Mouse (Mus musculus) monocyte, adult 2 months (primary cell): Measurements from ENCODE around the gene 4931406C07Rik.
"Not testable (repeated sequence)": the region's sequence is repeated elsewhere in the genome, so short reads cannot be mapped to it uniquely, and the experiment has no call there.

ENCODE experiments used
- DNase-seq, 2 experiments: peaks; one replicate each; pipeline ENCODE4 v3.0.0; 2022; ENCODE audit warnings: low spot score in 2 of 2, low read depth in 1 of 2

Gene 4931406C07Rik

DNA sequence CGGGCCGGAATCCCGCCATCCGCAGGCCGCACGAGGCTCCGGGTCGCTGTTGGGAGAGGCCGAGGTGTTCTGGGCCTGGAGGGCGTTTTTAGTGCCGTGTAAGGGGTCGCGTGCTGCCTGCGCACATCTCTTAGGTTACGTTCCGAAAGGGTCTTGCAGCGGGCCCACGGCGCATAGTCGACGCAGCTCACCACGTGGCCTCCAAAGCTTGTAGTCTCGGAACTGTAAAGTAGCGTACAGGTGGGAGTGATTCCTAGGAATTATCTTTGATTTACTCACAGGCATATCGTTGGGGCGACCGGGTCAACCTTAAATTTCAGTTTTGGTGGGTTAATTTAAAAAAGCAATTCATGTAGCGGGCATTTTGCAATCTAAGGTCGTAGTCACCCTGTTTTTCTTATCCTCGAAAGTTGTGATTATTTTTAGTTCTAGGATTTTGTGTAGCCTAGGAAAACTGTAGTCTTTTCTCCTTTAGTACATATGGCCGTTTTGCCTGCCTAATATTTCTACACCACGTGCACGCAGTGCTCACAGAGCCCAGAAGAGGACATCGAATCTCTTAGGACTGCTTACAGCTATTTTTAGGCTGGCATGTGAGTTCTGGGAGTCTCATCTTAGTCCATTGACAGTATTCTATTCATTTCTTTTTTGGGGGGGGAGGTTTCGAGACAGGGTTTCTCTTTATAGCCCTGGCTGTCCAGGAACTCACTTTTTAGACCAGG lies at the start of gene 4931406C07Rik:
Gene 4931406C07Rik, minus strand, starts transcription at position 51 of the 722 bp plus-strand sequence.
- no peak for DNase-seq

DNA sequence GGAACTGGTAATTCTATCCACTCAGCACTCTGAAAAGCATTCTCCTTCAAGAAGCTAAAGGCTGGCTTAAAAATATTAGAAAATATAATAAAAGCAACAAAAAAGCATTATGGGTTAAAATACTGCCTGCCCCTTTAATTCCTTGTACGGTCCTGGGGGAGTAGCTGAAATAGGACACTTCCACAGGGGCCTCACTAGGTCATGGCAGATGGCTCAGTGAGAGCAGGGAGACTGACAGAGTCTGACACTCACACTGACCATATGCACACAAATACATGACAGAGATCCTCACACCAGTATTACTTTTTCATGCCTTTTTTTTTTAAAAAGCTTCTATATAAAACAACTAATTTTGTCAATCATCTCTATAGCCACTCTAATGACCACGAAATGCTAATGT lies 43.7 kb upstream of the 4931406C07Rik start:
- DNase-seq: no peak

DNA sequence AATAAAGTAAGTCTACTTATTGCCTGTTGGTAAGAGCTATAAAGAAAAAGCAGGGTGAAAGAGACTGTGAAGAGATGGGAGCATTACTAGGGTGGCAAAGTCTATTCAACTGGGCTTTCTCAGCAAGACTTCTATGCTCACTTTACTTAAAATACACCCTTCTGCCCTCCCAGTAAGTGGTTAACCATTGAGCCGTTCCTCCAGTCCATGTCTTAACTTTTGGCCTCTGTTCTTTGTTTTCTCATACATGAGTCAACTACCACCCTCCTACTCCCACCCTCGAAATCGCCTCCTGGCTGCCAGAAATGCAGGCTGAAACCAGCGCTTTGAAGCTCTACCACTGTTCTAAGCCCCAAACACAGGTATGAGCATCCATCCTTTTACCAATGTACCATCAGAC lies 31.5 kb upstream of the 4931406C07Rik start:
- DNase-seq: no peak

DNA sequence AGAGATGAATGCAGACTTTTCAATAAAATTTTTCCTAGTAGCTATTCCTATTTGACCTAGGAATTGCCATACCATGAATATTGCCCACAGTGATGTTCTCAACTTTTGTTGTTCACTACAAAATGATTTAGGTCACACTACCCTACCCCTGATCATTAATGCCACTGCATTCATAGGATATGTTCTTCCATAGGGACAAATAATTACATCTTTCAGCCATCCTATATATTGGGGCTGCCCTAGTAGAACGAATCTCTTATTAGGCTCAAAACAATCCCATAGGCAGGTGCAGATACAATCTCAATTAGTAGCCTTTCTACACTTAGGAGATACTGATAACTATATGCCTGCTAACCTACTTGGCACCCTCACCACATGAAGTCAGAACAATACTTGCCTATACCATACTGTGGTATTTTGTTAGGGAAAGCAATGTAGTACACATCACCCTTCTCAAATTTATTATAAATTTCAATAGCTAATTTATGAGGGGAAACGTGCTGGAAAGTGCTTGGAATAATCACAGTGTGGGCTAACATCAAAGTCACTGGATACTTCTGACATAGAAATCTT lies 12.0 kb upstream of the 4931406C07Rik start:
- no peak for DNase-seq

DNA sequence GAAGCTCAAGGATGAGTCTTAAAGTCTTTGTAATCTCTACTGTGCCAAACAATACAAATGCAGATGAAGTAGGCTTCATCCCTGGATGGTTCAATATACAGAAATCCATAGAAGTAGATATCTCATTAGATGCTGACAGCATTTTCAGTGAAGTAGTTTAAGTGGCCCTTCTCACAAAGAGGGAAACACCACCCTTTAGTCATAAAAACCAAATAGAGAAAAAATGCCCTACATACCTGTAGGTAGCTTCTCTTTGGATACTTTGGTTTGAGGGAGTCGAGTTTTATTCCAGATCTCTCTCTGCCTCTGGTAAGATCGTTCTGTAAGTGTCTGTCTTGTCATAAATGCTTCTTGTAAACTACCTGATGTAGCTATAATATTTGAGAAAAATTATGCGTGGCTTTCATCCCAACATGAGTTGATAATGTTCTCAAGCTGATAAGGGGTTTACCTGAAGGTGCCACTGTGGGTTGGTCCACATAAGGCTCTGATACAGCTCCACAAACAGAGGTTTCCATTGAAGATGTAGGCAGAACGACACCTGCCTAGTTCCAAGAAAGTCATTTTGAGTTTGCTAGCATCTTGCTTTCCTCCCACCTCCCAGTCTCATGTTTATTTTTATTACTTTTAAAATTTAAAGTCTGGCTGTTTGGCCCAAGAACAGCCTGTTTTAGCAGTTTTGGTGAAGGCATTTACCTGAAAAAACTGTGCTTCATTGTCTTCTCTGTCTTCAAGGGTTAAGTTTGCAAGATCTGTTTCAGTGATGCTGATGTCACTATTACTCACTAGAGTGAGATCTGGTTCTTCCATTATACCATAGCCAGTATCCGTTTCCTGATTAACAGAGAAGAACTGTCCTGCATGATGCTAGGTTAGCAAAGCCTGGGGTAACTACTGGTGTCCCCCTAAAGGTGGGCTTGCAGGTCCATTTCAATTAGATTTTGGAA lies 11.2 kb upstream of the 4931406C07Rik start:
- no peak for DNase-seq

DNA sequence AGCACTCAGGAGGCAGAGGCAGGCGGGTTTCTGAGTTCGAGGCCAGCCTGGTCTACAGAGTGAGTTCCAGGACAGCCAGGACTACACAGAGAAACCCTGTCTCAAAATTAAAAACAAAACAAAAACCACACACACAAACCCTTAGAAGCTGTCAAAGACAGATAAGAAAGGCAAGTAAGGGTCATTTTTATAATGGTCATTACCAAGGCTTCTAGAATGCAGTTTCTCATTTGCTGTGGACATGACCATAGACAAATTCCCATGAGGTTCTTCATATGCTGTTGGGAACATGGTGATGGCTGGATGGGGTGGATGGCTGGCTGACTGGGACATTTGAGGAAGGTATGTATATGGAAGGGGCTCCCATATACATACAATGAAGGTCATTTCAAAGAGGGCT lies 10.0 kb upstream of the 4931406C07Rik start:
- not testable (repeated sequence) for DNase-seq

DNA sequence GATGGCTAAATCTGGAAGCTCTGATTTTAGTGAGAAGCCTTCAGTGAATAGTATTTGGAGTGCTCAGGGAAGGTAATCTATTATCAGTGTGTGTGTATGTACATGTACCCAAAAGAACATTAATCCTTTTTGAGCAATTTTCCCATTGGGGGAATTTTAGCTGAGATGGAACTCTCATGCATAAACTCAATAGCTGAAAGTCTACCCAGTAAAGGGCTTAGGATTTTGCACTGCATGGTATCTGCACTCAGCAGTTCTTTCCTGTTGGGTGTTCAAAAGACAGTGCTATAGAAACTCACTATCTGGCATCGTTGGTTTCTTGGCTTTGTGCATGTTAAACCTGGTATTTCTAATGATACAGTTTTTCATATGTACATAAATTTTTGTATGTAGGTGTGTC lies 8.4 kb upstream of the 4931406C07Rik start:
- DNase-seq: no peak

DNA sequence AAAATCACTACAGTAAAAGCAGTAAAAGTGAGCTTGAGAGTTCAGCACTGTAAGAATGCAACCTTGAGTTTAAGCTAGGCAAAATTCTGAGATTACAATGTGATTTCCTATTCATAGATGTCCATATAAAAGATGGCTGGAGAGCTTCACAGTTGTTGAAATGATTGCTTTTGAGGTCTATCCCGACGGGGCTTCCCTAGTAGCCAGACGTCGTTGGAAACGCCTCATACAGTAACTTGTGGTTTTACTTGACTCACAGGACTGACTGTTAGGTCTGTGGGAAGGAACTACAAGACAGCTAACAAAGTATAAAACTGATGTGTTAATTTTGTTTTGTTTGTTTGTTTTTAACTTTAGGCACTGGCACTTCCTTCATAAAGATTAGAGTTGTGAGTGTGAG lies 7.4 kb upstream of the 4931406C07Rik start:
- no peak for DNase-seq

DNA sequence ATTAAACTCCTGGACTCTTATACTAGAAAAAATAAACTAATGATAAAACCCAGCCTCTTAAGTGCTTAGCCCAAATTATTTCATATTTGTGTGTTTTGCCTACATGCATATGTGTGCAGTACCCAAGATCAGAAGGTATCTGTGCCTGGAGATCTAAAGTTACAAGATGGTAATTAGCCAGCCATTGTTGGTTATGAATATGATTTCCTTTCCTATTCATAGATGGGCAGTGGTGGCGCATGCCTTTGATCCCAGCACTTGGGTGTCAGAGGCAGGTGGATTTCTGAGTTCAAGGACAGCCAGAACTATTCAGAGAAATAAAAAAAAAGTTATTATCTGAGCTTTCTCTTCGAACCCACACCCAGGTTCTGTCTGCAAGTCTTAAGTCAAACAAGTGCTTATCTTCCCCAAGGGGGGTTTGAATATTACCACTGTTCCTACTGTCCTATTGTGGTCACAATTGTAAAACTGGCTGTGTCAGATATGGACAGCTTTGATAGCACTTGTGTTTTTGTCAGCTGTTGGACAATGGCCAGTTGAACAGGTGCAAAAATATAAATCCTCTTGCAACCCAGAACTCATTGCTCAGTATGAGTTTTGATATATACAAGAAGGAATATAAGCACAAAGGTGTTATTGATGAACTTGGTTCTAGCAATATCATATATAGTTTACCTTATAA lies 5.9 kb upstream of the 4931406C07Rik start:
- no peak for DNase-seq

DNA sequence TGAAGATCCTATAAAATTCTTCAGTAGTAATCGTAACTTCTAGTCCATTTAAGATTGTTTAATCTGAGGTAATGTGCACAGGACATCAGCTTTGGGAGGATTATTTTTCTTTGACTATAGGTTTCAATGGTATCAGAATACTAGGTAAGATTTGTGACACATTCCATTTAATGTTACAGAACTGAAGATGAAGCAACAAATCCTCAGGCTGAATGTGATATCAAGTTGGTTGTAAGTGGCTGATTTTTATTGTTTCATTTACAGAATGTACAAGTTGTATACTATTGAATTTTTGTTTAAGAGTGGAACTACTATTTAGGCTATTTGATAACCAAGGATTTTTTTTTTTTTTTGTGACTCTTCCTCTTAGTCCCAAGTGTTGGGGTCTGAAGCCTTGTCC lies 3.9 kb upstream of the 4931406C07Rik start:
- DNase-seq: no peak

DNA sequence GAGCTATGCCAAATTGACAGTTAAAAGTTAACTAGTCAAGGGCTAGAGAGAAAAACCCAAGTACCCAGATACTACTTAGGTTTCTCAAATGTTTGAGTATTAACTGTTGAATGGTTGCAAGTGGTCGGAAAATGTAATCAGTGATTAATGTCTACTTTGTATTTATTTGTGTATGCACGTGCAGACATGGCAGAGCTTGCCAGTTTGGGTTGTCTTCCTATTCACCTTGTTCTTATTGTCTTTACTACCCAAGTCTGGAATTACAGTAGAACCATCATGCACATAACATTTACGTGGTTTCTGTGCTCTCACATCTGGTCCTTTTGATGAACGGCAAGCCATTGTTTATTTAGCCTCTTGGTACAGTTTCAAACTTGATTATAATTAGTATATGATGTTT lies 3.2 kb upstream of the 4931406C07Rik start:
- no peak for DNase-seq

DNA sequence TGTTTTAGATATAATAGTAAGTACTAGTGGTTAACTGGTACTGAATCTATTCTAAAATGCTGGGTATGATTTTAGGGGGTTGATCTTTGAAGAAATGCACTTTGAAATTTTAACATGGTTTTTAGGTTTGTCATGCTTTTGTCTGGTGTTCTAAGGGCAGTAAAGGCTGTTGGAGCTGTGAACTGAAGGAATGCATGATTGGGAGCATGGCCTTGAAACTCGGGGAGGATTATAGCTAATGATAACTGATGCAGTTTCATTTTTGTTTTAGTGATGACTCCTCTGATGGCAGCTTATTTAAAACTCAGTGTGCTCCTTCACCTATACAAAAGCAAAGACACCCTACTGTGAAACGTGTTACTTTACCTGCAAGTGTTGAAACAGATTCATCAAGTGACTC lies 2.0 kb upstream of the 4931406C07Rik start:
- no peak for DNase-seq

DNA sequence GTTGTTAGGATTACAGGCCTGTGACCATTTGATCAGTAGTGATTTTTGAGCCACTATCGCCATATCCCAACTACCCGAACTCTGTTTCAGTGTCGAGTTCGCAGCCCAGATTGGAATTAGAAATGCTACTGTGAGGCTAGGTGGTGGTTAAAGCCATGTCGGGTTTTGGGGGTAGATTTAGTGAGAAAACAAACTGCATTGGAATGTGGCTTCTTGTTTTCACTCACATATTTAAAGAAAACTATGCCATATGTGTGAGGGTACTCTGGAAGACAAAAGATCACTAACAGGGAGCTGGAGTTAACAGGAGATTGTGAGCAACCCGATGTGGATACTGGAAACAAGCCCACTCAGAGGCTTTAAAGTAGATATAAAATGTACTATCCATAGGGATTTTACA lies 1.0 kb upstream of the 4931406C07Rik start:
- no peak for DNase-seq

DNA sequence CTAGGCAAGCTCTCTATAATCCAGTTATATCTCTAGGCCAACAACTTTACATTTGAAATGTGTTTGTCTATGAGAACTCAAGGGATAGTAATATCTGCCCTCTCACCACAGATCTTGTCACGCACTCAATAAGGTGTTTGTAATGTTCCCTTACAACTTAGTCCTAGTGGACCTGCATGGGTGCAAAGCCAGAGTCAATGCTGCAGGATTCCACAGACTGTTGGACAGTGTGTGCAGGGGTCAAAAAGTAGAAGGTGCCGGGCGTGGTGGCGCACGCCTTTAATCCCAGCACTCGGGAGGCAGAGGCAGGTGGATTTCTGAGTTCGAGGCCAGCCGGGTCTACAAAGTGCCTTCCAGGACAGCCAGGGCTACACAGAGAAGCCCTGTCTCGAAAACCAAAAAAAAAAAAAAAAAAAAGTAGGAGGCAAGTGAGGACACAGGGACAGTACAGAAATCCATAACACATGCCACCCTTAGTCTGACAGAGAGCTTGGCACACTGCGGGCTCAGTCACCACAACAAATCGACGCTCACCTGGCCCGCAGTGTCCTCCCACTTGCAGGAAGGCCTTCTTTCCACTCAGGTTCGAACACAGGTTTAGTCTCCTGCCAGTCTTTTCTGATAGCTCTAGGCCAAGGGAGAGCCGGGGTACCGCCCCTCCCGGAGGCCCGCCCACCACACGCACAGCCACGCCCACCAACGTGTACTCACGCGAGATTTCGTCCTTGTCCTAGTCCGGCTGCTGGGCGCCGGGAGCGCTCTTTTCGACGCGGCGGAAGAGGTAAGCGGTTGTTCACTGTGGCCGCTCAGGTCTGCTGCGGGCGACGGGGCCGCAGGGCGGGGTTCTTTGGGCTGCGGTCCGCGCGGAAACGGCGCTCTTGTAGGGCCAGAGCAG lies 498 bp downstream of the 4931406C07Rik start, which contains the start of gene Taf1d:
Gene Taf1d, plus strand, starts transcription at position 712 of the 895 bp plus-strand sequence.
- peak; percentile 89 to 99 for DNase-seq

DNA sequence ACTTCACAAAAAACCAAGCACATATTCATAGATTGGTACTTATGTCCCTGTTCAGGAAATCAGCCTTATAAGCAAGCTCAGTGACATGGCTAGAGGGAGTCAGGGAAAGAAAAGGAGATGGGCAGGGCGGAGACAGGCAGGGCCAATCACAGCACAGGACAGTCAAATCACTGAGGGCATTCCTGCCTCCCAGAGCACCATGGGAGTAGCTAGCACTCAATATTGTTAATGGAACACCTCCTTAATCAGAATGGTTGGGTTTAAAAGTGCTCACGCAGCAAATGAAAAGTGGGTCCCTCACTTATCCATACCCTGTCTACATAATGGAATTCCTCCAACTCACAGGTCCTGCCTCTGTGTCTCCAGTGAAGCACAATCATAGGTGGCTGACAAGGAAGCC lies 3.4 kb downstream of the 4931406C07Rik start:
- no peak for DNase-seq

DNA sequence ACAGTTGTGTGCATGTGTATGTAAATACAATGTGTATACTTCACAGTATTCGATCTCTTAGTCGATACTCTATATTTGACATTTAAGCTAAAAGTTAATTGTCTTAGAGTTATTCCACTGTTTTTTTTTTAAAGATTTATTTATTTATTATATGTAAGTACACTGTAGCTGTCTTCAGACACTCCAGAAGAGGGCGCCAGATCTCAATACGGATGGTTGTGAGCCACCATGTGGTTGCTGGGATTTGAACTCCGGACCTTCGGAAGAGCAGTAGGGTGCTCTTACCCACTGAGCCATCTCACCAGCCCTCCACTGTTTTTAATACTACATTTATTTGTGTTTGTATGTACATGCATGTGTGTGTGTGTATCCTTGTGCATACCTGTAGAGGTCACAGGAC lies 4.2 kb downstream of the 4931406C07Rik start:
- DNase-seq: not testable (repeated sequence)

DNA sequence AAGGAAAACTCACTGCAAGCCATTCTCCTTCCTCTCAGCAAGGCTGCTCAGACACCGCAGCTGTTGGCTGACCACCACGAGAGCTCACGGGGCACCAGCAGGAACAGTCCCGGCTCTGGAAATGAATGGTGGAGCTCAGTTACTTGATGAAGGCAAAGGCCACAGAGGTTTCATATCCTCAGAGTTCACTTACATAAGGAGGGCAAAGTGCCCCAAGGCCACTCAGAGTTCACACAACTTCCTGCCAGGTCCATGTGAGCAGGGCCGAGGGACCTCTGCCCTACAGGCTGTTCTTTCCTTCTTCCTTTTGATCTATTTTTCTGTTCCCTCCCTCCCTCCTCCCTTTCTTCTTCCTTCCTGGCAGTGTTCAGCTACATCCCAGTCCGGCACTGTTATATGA lies 4.8 kb downstream of the 4931406C07Rik start:
- peak in 1 of 2 experiments; percentile 19 for DNase-seq

DNA sequence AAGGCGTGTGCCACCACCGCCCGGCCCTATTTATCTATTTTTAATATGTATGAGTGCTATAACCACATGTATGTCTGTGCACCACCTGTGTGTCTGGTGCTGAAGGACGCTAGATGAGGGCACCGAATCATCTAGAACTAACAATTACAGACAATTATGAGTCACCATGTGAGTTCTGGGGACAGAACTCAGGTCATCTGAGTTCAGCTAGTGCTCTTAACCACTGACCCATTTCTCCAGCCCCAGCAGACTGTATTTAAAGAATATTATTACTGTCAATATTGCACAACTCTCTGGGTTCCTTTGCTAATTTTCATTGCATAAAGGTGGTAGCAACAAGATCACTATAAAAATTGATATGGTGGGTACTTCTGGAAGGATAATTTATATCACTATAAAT lies 6.2 kb downstream of the 4931406C07Rik start:
- DNase-seq: no peak

DNA sequence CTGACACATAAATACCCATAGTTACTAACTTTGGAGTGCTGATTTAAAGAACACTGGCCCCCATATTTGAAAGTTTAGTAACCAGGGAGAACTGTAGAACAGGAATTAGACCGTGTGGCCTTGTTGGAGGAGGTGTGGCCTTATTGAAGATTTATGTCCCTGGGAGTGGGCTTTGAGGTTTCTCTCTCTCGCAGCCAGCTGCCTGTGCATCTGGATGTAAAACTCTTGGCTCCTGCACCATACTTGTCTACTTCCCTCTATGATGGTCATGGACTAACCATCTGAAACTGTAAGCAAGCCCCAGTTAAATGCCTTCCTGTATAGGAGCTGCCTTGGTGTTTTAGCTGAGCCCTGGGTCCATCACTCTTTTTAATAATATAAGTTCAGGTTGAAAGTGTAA lies 7.8 kb downstream of the 4931406C07Rik start:
- no peak for DNase-seq

DNA sequence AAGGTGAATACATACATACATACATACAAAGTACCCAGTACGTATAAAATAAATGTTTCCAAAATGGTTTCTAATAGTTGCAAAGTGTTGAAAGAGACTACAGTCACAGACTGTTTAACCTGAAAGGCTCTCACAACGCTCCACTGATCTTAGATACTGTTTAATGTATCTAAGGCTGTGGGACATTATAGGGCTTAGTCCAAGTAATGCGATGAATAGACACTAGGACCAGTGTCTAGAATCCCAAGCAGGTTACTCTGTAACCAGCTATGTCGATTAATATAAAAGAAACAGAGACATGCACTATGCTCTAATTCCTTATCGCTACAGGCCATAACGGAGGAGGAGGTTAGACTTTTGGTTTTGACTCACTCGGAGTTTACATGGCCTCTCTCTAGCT lies 9.1 kb downstream of the 4931406C07Rik start:
- DNase-seq: no peak
